Mouse (Mus musculus) midbrain, embryonic 14.5 days (tissue): Measurements from ENCODE around the gene Hpcal1. TPM values are rescaled to one million over a fixed set of nuclear protein-coding genes. Genes with fewer than 3 reads are reported as not detected.
"Not testable (repeated sequence)": the region's sequence is repeated elsewhere in the genome, so short reads cannot be mapped to it uniquely, and the experiment has no call there.

ENCODE experiments used
- ATAC-seq: fragments of 200-750 bp; cut with Nextera tagmentation; 2 replicates; pipeline ENCODE4 v1.8.0; 2017; ENCODE audit warnings: moderate number of reproducible peaks, moderate library complexity; ENCODE audit not compliant: low FRiP score, low TSS enrichment
- DNase-seq: peaks from one replicate; pipeline ENCODE4 v3.0.0-alpha.2; 2015
- H3K27ac ChIP-seq: fragments of 300-500 bp; sonication (generic); replicated peaks from 2 replicates; pipeline ENCODE4 v1.5.1; 2014; ENCODE audit warnings: mild to moderate bottlenecking, low read depth, low read length, moderate library complexity
- H3K27me3 ChIP-seq: fragments of 300-500 bp; sonication (generic); 2 replicates; pipeline ENCODE4 v1.6.1; 2014; ENCODE audit warnings: low read length, control low read depth, mixed read lengths; ENCODE audit not compliant: control insufficient read depth, insufficient read depth
- H3K36me3 ChIP-seq: fragments of 300-500 bp; sonication (generic); 2 replicates; pipeline ENCODE4 v1.6.1; 2014; ENCODE audit warnings: low read length, control low read depth; ENCODE audit not compliant: control insufficient read depth, insufficient read depth
- H3K4me1 ChIP-seq: fragments of 300-500 bp; sonication (generic); 2 replicates; pipeline ENCODE4 v1.6.1; 2014; ENCODE audit warnings: mild to moderate bottlenecking, antibody characterized with exemption, low read length, control low read depth; ENCODE audit not compliant: control insufficient read depth, insufficient read depth
- H3K4me2 ChIP-seq: fragments of 300-500 bp; sonication (generic); 2 replicates; pipeline ENCODE4 v1.6.1; 2014; ENCODE audit warnings: mild to moderate bottlenecking, low read length, moderate library complexity
- H3K4me3 ChIP-seq: fragments of 300-500 bp; sonication (generic); replicated peaks from 2 replicates; pipeline ENCODE4 v1.5.1; 2014; ENCODE audit warnings: low read depth, low read length
- H3K9ac ChIP-seq: fragments of 300-500 bp; sonication (generic); replicated peaks from 2 replicates; pipeline ENCODE4 v1.6.1; 2014; ENCODE audit warnings: mild to moderate bottlenecking, low read length, moderate library complexity
- H3K9me3 ChIP-seq: fragments of 300-500 bp; sonication (generic); 2 replicates; pipeline ENCODE4 v1.6.1; 2016; ENCODE audit warnings: low read length, control low read depth, mixed read lengths; ENCODE audit not compliant: control insufficient read depth
- whole genome bisulfite sequencing: fragments of 180-500 bp; shearing (Covaris S2); extraction: QIAGEN DNeasy Blood & Tissue Kit; methylation state at CpG from one replicate; pipeline ENCODE4 v1.1.7; 2014; 5-methylcytosine and 5-hydroxymethylcytosine counted together
- polyA plus RNA-seq: library from polyadenylated mRNA; unstranded; fragments of >200 nt; fragmentation: Nextera tagmentation; extraction: Ambion mirVana; gene quantifications from 2 replicates; pipeline ENCODE4 v1.2.1, GENCODE M21; 2014

Gene Hpcal1
- polyA plus RNA-seq, 1 experiment from 2014 or later: 93.3 TPM

DNA sequence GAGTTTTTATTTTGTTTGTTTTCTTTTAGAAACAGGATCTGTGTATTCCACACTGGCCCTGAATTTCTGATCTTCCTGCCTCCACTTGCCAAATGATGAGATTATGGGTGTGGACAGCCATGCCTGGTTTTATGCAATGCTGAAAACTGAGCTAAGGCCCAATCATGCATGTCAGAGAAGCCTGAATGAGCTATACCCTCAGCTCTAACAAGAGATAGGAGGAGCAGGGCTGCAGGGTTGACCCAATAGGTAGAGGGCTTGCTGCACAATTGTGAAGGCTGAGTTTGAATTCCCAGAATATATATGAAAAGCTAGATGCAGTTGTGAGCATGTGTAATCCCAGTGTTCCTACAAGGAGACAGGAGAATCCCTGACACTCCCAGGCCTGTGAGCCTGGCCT is 72.4 kb downstream of the Hpcal1 start:
- ATAC-seq (no peak), DNase-seq (no peak)
- Histone ChIP-seq H3K36me3 (no peaks in the 10 kb centered on the region), H3K27me3 (no peaks in the 10 kb centered on the region), H3K9me3 (no peaks in the 10 kb centered on the region), H3K4me3 (no peak overlapping the region), H3K4me2 (no peak overlapping the region), H3K27ac (no peak overlapping the region), H3K4me1 (peaks cover 7% of the 10 kb centered on the region), H3K9ac (no peak overlapping the region)

GRCm38 (mm10) chr12:17764005-17764404 is 73.3 kb downstream of the Hpcal1 start:
- no peaks in the 10 kb centered on the region for H3K36me3 ChIP-seq
- DNase-seq: no peak
- H3K27me3 ChIP-seq: no peaks in the 10 kb centered on the region
- H3K9me3 ChIP-seq: no peaks in the 10 kb centered on the region
- no peak overlapping the region for H3K4me3 ChIP-seq
- peaks cover 7% of the 10 kb centered on the region for H3K4me1 ChIP-seq
- no peak for ATAC-seq
- no peak overlapping the region for H3K9ac ChIP-seq
- WGBS: 79% methylated on average over 3 of the region's 3 CpGs
- H3K4me2 ChIP-seq: no peak overlapping the region
- H3K27ac ChIP-seq: no peak overlapping the region

DNA sequence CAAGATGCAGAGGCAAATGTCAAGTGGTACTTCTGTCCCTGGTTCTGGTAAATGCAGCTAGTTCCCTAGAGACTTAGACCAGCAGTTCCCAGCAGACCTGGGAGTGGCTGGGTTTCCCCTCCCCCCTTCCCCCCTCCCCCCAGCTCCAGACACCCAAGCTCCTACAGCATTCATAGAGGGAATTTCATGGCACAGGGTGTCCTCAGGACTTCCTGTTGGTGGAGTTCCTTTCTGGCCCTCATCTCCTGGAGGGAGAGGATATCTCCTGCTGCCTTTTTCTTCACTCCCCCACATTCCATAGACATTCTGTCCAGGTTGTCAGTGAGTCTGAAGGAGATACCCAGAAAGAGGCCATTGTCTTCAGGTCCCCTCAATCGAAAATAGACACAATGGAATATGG is 76.9 kb downstream of the Hpcal1 start:
- ATAC-seq, H3K4me2 ChIP-seq, H3K36me3 ChIP-seq, H3K27me3 ChIP-seq, H3K27ac ChIP-seq, H3K9me3 ChIP-seq, H3K4me1 ChIP-seq, DNase-seq, H3K9ac ChIP-seq, H3K4me3 ChIP-seq: not testable (repeated sequence)
- 76% methylated on average over 1 of the region's 1 CpGs for WGBS

DNA sequence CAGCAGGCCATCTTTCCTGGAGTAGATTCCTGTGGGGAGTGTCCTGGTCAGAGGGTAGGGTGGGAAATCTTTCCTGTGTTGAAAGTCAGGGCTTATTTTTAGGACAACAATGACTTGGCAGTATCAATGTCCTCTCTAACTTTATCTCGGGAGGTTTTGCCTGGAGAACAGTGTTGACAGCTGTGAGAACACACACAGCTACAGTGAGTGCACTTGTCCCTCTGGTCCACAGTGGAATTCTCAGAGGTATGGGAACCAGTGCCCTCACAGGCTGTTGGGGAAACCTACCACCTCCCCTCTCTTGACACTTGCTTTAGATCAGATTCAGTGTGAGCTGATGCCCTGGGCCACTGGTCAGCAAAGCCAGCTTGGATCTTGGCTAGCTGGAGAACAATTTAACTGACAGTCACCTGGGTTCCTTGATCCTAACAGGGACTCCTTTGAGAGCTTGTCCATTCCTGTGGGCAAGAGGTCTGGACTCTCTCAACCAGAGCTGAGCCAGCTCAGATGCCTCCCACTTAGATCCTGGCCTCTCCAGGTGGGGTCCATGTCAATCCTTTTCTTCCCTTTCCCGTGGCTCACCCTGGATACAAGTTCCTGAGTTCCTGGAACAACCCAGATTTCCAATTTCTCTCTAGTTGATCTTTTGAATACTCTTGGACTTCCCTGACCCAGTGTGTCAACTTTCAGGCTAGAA is 79.0 kb downstream of the Hpcal1 start:
- 76% methylated on average over 2 of the region's 2 CpGs for WGBS
- Histone ChIP-seq H3K4me3 (no peak overlapping the region), H3K9me3 (no peaks in the 10 kb centered on the region), H3K9ac (no peak overlapping the region), H3K4me2 (no peak overlapping the region), H3K27me3 (no peaks in the 10 kb centered on the region), H3K4me1 (no peaks in the 10 kb centered on the region), H3K36me3 (no peaks in the 10 kb centered on the region), H3K27ac (no peak overlapping the region)
- ATAC-seq: no peak
- no peak for DNase-seq

DNA sequence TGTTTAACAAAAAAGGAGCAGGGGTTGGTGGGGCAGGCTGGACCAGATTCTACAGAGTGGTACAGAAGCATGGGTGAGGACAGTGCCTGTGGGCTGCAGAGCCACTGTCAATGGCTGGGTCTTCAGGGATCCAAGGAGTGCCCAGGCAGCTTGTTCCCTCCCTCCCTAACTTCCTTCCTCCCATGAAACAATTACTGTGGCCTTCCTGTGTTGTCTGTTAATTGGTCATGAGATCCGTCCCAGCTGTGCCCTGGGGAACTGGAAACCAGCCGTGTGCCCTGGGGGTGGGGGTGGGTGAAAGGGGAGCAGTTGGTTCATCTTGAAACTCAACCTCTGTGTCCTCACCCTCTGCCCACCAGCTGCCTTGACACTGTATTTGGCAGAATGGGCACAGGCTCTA is 79.9 kb downstream of the Hpcal1 start:
- Histone ChIP-seq H3K4me2 (no peak overlapping the region), H3K27me3 (no peaks in the 10 kb centered on the region), H3K9ac (no peak overlapping the region), H3K4me3 (no peak overlapping the region), H3K36me3 (no peaks in the 10 kb centered on the region), H3K9me3 (no peaks in the 10 kb centered on the region), H3K4me1 (no peaks in the 10 kb centered on the region), H3K27ac (no peak overlapping the region)
- DNase-seq (no peak), ATAC-seq (no peak)
- WGBS: 65% methylated on average over 2 of the region's 2 CpGs

DNA sequence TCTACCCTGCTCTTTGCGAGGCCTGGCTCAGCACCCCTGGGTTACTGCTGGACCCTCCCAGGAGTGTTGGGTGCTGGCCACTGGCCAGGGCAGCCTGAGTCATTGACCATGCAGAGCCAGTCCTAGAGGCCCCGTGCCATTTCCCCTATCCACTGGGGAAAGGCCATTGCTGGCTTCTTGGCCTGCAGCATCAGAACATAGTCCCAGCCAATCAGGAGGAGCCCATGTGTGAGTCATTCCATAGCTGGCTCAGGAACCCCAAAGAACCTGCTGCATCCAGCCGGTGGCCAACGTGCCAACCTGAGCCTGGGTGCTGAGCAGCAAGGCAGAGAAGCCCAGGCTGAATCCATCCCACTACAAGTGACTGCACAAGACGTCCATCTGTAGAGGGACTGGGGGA is 83.1 kb downstream of the Hpcal1 start:
- not testable (repeated sequence) for DNase-seq, H3K9ac ChIP-seq, H3K4me2 ChIP-seq, H3K27me3 ChIP-seq, H3K9me3 ChIP-seq, ATAC-seq, H3K4me3 ChIP-seq, H3K27ac ChIP-seq, H3K4me1 ChIP-seq, H3K36me3 ChIP-seq
- WGBS: 90% methylated on average over 5 of the region's 5 CpGs

DNA sequence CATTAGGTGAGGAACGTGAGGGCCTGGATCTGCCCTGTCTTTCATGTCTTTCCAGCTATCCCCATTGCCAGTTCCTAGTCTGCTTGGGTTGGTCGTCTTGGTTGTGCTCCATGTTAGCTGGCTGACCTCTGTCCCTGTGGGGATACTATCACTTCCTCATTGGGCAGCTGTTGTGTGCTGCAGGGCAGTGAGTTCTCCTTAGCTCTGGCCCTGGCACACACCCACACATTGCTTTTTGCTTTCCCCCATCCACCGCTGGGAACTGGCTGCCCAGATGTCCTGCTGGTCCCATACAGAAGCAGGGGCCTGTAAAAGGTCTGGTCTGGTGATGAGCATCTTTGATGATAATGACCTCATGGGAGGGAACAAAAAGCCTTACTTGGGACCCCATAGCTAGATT is 84.2 kb downstream of the Hpcal1 start:
- H3K36me3 ChIP-seq, DNase-seq, H3K27me3 ChIP-seq, H3K9ac ChIP-seq, H3K9me3 ChIP-seq, H3K4me2 ChIP-seq, ATAC-seq, H3K4me1 ChIP-seq, H3K27ac ChIP-seq, H3K4me3 ChIP-seq: not testable (repeated sequence)
- 70% methylated on average over 3 of the region's 3 CpGs for WGBS

DNA sequence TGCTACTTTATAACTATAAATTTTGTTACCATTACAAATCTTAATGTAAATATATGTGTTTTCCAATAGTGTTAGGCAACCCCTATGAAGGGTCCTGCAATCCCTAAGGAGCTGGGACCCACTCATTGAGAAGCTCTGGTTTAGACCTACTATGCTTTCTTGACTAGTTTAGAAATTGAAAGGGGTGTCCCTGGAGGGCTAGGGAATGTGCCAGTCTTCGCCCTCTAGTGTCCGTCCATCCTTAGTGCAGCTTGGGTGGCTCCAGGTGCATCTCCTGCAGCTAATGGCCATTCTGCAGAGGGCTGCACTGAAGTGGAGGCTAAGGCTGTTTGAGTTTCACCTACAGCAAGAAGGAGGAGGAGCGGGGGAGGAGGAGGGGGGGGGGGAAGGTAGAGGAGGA is 87.7 kb downstream of the Hpcal1 start:
- no peak overlapping the region for H3K4me2 ChIP-seq

GRCm38 (mm10) chr12:17779093-17779492 is 88.4 kb downstream of the Hpcal1 start:
- Histone ChIP-seq H3K4me1 (0 out of 2 replicates have a peak, but pooled peaks cover 3% of the 10 kb centered on the region), H3K27me3 (no peaks in the 10 kb centered on the region), H3K9me3 (no peaks in the 10 kb centered on the region), H3K4me3 (no peak overlapping the region), H3K36me3 (no peaks in the 10 kb centered on the region), H3K27ac (no peak overlapping the region), H3K9ac (no peak overlapping the region), H3K4me2 (no peak overlapping the region)
- 7% methylated on average over 3 of the region's 3 CpGs for WGBS
- ATAC-seq (peak; percentile 64; the same call in 1 of the 2 replicates), DNase-seq (peak; percentile 65)

More for the DNA sequence above, 87.7 kb downstream of the Hpcal1 start:
- no peak overlapping the region for H3K9ac ChIP-seq
- H3K4me1 ChIP-seq: 0 out of 2 replicates have a peak, but pooled peaks cover 3% of the 10 kb centered on the region
- no peak overlapping the region for H3K4me3 ChIP-seq
- DNase-seq (peak; percentile 62), ATAC-seq (no peak)
- no peaks in the 10 kb centered on the region for H3K27me3 ChIP-seq
- 9% methylated on average over 3 of the region's 3 CpGs for WGBS
- H3K27ac ChIP-seq: no peak overlapping the region
- H3K36me3 ChIP-seq: no peaks in the 10 kb centered on the region
- no peaks in the 10 kb centered on the region for H3K9me3 ChIP-seq
